Mouse (Mus musculus) megakaryocyte-erythroid progenitor cell, adult 5 weeks (primary cell): ENCODE measurements around the gene Eppin. TPM values are rescaled to one million over a fixed set of nuclear protein-coding genes. Genes with fewer than 3 reads are reported as not detected.

Source experiments
- polyA plus RNA-seq: library from polyadenylated mRNA; stranded (reverse); fragments of >175 nt; gene quantifications from 2 replicates; pipeline ENCODE4 v1.2.3, GENCODE M21; 2012

Gene Eppin
- not detected in 2 replicates for polyA plus RNA-seq

GRCm38 (mm10) chr2:164593494-164593893, at the start of gene Eppin:
Gene Eppin, minus strand, starts transcription at chr2:164593594.

GRCm38 (mm10) chr2:164638696-164639095, 45.3 kb upstream of the Eppin start, which contains the start of gene Wfdc16:
Gene Wfdc16, minus strand, starts transcription at chr2:164638796.

GRCm38 (mm10) chr2:164613471-164613870, 20.1 kb upstream of the Eppin start, which contains the start of the genes Wfdc6b and Wfdc8:
Gene Wfdc6b, plus strand, starts transcription at chr2:164613522.
Gene Wfdc8, minus strand, starts transcription at chr2:164613626.

GRCm38 (mm10) chr2:164585025-164585725, 8.2 kb downstream of the Eppin start, which contains the start of gene Wfdc6a:
Gene Wfdc6a, minus strand, starts transcription at chr2:164585447.

GRCm38 (mm10) chr2:164573359-164573758, 20.0 kb downstream of the Eppin start, which contains the start of gene Spint3:
Gene Spint3, minus strand, starts transcription at chr2:164573459.

GRCm38 (mm10) chr2:164562391-164563188, 30.8 kb downstream of the Eppin start, which contains the start of gene Wfdc2:
Gene Wfdc2, plus strand, starts transcription at chr2:164562413.

Other genes starting within 250 kb of the Eppin start
- gene Slpi, start 204.5 kb downstream of the Eppin start, polyA plus RNA-seq, result 23.0 and 53.6 TPM in 2 replicates
- gene Rbpjl, start 190.5 kb downstream of the Eppin start, polyA plus RNA-seq, result not detected in 2 replicates
- 0.04 TPM in 1 of 2 replicates, not detected in the other for gene Matn4, start 188.4 kb downstream of the Eppin start, polyA plus RNA-seq
- 2.3 and 2.6 TPM in 2 replicates for gene Sdc4, start 149.7 kb downstream of the Eppin start, polyA plus RNA-seq
- gene Sys1, start 136.6 kb downstream of the Eppin start, polyA plus RNA-seq, result 121 and 142 TPM in 2 replicates
- gene Gm20458, start 132.6 kb downstream of the Eppin start, polyA plus RNA-seq, result 1.2 and 2.3 TPM in 2 replicates
- not detected in 2 replicates for gene Trp53tg5, start 119.9 kb downstream of the Eppin start, polyA plus RNA-seq
- 0.61 and 1.8 TPM in 2 replicates for gene Dbndd2, start 107.5 kb downstream of the Eppin start, polyA plus RNA-seq
- 231 and 267 TPM in 2 replicates for gene Pigt, start 96.1 kb downstream of the Eppin start, polyA plus RNA-seq
- gene Wfdc2, start 31.2 kb downstream of the Eppin start, polyA plus RNA-seq, result 0.11 TPM in 1 of 2 replicates, not detected in the other
- not detected in 2 replicates for gene Spint3, start 20.1 kb downstream of the Eppin start, polyA plus RNA-seq
- gene Wfdc6a, start 8.1 kb downstream of the Eppin start, polyA plus RNA-seq, result not detected in 2 replicates
- not detected in 2 replicates for gene Wfdc6b, start 19.9 kb upstream of the Eppin start, polyA plus RNA-seq
- gene Wfdc8, start 20.0 kb upstream of the Eppin start, polyA plus RNA-seq, result not detected in 2 replicates
- 0.17 TPM in 1 of 2 replicates, not detected in the other for gene Wfdc16, start 45.2 kb upstream of the Eppin start, polyA plus RNA-seq
- gene Wfdc10, start 62.5 kb upstream of the Eppin start, polyA plus RNA-seq, result not detected in 2 replicates
- not detected in 2 replicates for gene Wfdc9, start 63.0 kb upstream of the Eppin start, polyA plus RNA-seq
- not detected in 2 replicates for gene Wfdc11, start 80.5 kb upstream of the Eppin start, polyA plus RNA-seq
- gene Wfdc13, start 91.5 kb upstream of the Eppin start, polyA plus RNA-seq, result not detected in 2 replicates
- not detected in 2 replicates for gene Spint4, start 104.9 kb upstream of the Eppin start, polyA plus RNA-seq
- gene Spint5, start 121.7 kb upstream of the Eppin start, polyA plus RNA-seq, result not detected in 2 replicates
- gene Wfdc3, start 152.3 kb upstream of the Eppin start, polyA plus RNA-seq, result not detected in 2 replicates
- 90.1 and 113 TPM in 2 replicates for gene Dnttip1, start 152.4 kb upstream of the Eppin start, polyA plus RNA-seq
- 64.0 and 94.6 TPM in 2 replicates for gene Ube2c, start 176.3 kb upstream of the Eppin start, polyA plus RNA-seq
- gene Tnnc2, start 186.4 kb upstream of the Eppin start, polyA plus RNA-seq, result not detected in 2 replicates
- gene Snx21, start 192.2 kb upstream of the Eppin start, polyA plus RNA-seq, result 5.4 and 5.6 TPM in 2 replicates
- 62.8 and 69.5 TPM in 2 replicates for gene Acot8, start 211.3 kb upstream of the Eppin start, polyA plus RNA-seq
- gene Zswim3, start 211.5 kb upstream of the Eppin start, polyA plus RNA-seq, result 0.36 and 0.44 TPM in 2 replicates
- gene Zswim1, start 229.1 kb upstream of the Eppin start, polyA plus RNA-seq, result 20.6 and 27.7 TPM in 2 replicates
- 0.21 and 0.23 TPM in 2 replicates for gene Spata25, start 234.9 kb upstream of the Eppin start, polyA plus RNA-seq
- gene Ctsa, start 239.3 kb upstream of the Eppin start, polyA plus RNA-seq, result 364 and 538 TPM in 2 replicates
- 3.5 and 4.1 TPM in 2 replicates for gene Neurl2, start 239.9 kb upstream of the Eppin start, polyA plus RNA-seq